Mouse (Mus musculus) liver (tissue): ENCODE data around the gene Ncoa7.
"Not testable (repeated sequence)": the region's sequence is repeated elsewhere in the genome, so short reads cannot be mapped to it uniquely, and the experiment has no call there.

Experiments used
- DNase-seq: peaks from one replicate; pipeline ENCODE4 v3.0.0-alpha.2; 2020; ENCODE audit warnings: mixed read lengths

The Ncoa7 gene

DNA sequence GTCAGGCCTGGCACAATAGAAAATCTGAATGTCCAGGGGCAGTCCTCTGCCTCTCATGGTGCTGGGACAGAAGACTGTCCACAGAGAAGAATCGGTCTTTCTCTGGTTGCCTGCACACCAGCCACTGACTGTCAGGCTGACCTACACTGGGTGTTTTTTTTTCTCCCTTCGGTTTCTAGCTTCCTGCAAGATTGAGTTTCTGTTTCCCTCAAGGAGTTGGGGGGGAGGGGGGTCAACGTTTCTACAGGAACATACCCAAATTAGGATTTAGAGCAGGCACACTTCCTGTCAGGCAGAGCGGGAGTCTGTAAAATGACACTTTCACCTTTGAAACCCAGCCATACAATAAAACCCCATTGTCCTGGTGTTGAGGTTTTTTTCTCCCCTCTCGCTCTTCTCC, 147.5 kb downstream of the Ncoa7 start:
- peak; percentile 31 for DNase-seq

DNA sequence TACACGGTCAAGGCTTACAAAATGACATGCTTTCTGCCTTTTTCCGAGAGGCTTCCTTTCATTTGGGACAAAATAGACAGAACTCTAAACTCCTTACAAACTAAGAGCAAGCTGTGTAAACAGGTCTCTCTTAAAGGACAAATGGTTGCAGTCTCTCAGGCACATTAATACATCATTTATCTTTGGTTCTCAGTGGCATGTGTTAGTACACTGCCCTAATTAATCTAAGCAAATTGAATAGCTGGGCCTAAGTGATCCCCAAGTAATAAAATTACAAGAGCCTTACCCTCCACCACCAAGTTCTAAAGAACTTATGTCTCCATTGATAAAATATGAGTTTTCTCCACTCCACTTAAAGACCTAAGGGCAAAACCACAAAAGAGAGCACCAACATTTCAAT, 155.4 kb downstream of the Ncoa7 start:
- no peak for DNase-seq

- no peak for DNase-seq
These were observed 164.9 kb downstream of the Ncoa7 start for GRCm38 (mm10) chr10:30638216-30638615.

GRCm38 (mm10) chr10:30636474-30637154, 166.5 kb downstream of the Ncoa7 start:
- not testable (repeated sequence) for DNase-seq

DNA sequence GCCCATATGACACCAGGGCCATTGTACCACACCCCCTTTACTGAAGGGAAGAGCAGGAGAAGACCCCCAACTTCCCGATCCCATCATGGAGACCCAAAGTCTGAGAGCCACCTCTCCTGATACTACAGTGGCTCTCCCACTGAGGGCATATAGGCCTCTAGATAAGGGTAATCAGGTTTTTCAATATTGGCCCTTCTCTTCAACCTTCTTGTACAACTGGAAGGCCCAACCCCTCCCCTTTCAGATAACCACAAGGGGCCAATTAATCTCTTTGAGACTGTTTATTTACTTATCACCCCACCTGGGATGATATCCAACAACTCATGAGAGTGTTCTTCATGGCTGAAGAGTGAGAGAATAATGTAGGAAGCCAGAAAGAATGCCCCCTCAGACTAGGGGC, 170.4 kb downstream of the Ncoa7 start:
- no peak for DNase-seq

GRCm38 (mm10) chr10:30629977-30630376, 173.1 kb downstream of the Ncoa7 start:
- no peak for DNase-seq

GRCm38 (mm10) chr10:30629513-30629912, 173.6 kb downstream of the Ncoa7 start, which contains the start of gene Hint3:
Hint3 (minus strand) TSS chr10:30629632.
- no peak for DNase-seq

- DNase-seq: not testable (repeated sequence)
These were observed 174.7 kb downstream of the Ncoa7 start for GRCm38 (mm10) chr10:30628444-30628843.

GRCm38 (mm10) chr10:30627548-30627947, 175.6 kb downstream of the Ncoa7 start:
- DNase-seq: no peak

DNA sequence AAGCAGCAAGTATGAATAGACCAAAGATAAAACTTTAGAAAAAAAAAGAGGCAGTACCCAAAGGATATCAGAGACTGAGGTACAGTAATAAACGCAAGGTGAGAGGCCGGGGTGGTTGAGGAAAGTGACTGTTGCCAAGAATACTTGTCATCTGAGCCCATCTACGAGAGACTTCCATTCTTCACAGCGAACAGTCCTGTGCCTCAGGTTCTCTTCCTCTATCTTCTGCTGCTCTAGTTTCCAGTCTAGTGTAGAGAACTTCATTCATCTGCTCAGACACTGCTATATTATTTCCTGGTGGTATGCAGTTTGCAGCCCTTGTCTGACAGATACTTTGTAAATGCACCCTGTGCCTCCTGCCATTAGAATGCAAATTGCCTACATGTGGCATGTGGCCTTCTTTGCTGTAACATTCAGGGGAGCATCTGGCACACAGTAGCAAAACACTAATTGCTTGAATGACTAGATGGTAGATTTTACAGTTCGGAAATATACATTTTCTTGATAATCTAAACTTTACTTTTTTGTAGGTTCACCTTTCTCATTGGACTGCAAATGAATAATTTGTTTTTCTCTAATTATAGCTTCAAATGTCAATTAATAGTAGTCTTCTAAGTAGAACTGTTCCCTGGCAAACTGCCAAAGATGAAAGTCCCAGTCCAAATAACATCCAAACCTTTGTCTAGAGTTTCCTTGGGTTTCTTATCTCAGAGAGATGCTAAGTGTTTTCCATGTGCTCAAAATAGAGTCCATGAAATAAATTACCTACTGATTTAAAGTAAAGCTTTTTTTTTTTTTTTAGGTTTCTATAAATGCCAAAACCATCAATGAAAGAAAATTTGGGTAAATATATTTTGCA, 178.7 kb downstream of the Ncoa7 start:
- DNase-seq: no peak

GRCm38 (mm10) chr10:30622928-30623327, 180.2 kb downstream of the Ncoa7 start:
- DNase-seq: no peak

DNA sequence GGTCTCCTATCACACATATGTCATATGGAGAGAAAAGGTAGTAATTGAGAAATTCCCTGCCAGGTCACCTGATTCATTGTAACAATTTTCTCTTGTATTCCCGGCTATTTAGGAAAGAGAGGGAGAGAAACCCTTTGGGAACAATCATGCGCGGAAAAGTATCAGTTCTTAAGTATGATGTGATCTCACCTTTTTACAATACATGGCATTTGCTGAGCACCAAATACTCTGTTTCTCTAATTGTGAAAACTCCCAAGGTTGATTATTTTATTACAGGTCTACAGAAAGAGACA, 184.3 kb downstream of the Ncoa7 start:
- DNase-seq: no peak

DNA sequence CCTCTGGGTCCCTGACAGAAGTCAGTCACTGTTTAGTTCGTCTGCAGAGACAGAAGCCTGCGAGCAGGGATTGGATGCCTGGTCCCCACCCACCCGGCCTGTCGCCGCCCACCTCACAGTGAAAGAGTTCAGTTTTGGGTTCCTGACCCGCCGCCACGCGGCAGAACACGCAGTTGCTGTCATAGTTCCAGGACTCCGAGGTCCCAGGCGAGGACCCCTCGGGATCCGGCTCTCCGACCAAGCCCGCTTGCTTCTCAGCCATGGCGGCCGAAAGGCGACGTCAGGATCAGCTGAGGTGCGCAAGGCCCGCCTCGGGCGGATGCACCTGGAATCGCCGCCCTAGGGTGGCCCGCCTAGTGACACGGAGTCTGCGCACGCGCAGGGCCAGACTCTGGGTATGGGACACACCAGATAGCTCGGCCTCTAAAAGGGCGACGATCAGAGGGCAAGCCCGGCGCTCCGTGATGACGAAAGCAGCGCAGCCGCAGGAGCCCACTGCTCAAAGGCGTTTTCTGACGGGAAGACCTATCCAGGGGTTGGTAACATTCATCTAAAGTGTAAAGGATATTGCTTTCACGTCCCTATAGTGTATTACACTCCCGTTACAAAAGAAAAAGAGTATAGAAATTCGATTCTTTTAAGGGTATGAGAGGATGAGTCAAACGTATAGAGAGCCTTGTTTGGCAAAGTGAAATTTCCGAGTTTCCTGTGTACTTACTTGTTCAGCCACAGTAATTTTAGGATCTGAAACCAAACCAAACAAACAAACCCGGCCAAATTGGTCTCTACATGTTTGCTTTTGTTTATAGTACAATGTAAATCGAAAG, 184.8 kb downstream of the Ncoa7 start:
- DNase-seq: peak; percentile 98

DNA sequence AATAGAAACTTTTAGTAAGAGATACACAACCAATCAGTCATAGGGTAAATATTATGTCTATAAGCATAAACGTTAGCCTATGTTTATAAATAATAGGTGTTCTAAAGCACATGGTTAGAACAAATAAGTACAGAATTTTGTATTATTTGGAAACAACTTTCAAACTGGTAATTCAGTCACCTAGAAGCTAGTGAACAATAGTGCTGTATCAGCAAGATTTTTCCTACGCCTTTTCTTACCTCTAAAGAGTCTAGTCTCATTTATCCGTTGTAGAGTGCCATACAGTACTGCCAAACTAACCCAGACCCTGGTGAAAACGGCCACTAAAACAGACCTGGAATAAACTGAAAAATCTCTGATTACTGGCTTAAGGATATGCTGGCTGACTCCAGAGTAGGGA, 190.1 kb downstream of the Ncoa7 start:
- no peak for DNase-seq

GRCm38 (mm10) chr10:30609614-30610013, 193.5 kb downstream of the Ncoa7 start:
- no peak for DNase-seq

DNA sequence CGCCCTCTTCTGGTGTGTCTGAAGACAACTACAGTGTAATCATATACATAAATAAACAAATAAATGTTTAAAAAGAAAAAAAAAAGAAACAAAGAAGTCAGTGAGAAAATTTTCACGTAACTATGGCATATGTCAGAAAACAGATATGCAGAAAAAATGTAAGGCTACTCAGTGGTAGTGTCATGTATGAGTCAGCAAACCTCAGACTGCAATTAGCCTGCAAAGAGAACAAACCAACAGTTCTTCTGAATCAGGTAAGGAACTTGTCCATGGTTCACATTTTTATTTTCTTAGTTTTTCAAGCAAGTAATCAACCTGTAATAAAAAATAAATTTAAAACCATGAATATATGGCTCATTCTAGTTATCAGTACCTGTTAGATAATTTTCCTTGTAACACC, 195.0 kb downstream of the Ncoa7 start:
- DNase-seq: no peak

GRCm38 (mm10) chr10:30600542-30600966, 202.6 kb downstream of the Ncoa7 start, which contains the start of gene Trmt11:
Trmt11 (minus strand) TSS chr10:30600749.
- DNase-seq: peak; percentile 92

GRCm38 (mm10) chr10:30600094-30600534, 203.0 kb downstream of the Ncoa7 start:
- no peak for DNase-seq

DNA sequence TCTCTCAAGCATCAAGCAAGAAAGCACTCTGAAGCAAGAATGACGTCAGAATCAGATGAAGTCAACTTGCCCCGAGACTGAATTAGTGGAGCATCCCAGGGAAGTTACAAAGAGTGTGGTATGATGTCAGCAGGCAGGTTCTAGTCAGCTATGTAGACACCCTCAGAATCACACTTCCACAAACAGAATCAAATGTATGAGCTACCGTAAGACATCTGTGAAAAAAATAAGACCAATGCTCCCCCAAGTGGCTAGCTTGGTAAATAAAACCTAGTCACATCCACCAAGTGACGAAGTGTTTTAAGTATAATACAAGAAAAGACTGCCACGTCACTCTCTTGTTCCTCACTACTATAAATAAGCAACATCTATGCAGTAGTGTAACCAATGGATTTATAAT, 216.1 kb downstream of the Ncoa7 start:
- no peak for DNase-seq

GRCm38 (mm10) chr10:30585691-30586090, 217.4 kb downstream of the Ncoa7 start:
- DNase-seq: no peak
